Mouse (Mus musculus) embryonic fibroblast, embryonic 13.5 days (primary cell): ENCODE measurements around the gene Sept4. TPM values are rescaled to one million over a fixed set of nuclear protein-coding genes. Genes with fewer than 3 reads are reported as not detected.

Experiments
- H3K27ac ChIP-seq: 2 replicates; pipeline ENCODE4 v1.5.1; 2012; ENCODE audit warnings: low read length, control low read depth, inconsistent platforms; ENCODE audit not compliant: insufficient read depth
- H3K4me1 ChIP-seq: 2 replicates; pipeline ENCODE4 v1.6.1; 2011; ENCODE audit warnings: low read length; ENCODE audit not compliant: control insufficient read depth, insufficient read depth
- H3K4me3 ChIP-seq: 2 replicates; pipeline ENCODE4 v1.5.1; 2011; ENCODE audit warnings: mild to moderate bottlenecking, control low read depth, low read length; ENCODE audit not compliant: insufficient read depth
- CTCF ChIP-seq: IDR thresholded peaks from 2 replicates; pipeline ENCODE4 v1.5.1; 2011; ENCODE audit warnings: mild to moderate bottlenecking, control low read depth, low read length, moderate library complexity, borderline replicate concordance; ENCODE audit not compliant: insufficient read depth
- POLR2A ChIP-seq: IDR thresholded peaks from 2 replicates; pipeline ENCODE4 v1.6.1; 2011; ENCODE audit warnings: low read depth, mild to moderate bottlenecking, control low read depth, low read length, moderate library complexity
- polyA plus RNA-seq: library from polyadenylated mRNA; stranded (reverse); fragments of >200 nt; gene quantifications from 2 replicates; pipeline ENCODE4 v1.2.4, GENCODE M21; 2011; ENCODE audit warnings: low read depth; ENCODE audit not compliant: missing spikeins, insufficient read length

The Sept4 gene
- polyA plus RNA-seq, 1 experiment: 3.6 TPM

DNA sequence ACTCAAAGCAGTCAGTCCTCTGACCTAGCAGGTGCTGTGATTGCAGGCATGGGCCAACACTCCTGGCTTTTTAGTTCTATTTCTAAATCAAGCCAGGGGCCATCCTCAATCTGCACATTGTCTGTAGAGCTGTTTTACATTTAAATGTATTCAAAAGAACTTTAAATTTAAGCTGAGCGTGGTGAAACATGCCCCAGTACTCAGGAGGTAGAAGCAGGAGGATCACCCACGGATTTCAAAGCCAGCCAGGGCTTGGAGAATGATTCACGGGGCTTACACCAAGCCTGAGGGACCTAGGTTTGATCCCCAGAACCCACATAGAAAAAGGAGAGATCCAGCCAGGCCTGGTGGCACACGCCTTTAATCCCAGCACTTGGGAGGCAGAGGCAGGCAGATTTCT, 15.4 kb upstream of the Sept4 start:
- peaks cover 9% of the 10 kb centered on the region; the same call in 1 of the 2 replicates for H3K4me1 ChIP-seq
- no peak for TF ChIP-seq POLR2A
- TF ChIP-seq CTCF: no peak
- no peak overlapping the region for H3K27ac ChIP-seq
- no peak overlapping the region for H3K4me3 ChIP-seq

DNA sequence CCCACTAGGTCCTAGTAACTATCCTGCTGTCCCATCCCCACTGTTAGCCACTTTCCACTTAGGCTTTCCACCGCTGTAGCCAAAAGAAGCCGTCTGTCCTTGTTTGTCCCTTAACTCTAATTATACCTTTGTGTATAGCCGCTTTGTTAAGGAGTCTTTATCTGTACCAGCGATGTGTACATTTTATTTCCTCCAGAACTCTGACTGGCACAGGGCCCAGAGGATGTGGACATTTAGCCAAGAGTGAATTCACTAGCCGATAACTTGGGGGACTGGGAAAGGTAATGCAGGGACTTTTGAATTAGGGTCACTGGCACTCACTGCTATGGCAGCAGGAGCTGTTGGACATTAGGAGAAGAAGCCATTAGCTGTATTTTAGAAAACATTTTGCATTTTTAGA, 14.3 kb upstream of the Sept4 start:
- H3K4me1 ChIP-seq: peaks cover 9% of the 10 kb centered on the region; the same call in 1 of the 2 replicates
- TF ChIP-seq POLR2A (no peak), CTCF (no peak)
- H3K4me3 ChIP-seq: no peak overlapping the region
- no peak overlapping the region for H3K27ac ChIP-seq

DNA sequence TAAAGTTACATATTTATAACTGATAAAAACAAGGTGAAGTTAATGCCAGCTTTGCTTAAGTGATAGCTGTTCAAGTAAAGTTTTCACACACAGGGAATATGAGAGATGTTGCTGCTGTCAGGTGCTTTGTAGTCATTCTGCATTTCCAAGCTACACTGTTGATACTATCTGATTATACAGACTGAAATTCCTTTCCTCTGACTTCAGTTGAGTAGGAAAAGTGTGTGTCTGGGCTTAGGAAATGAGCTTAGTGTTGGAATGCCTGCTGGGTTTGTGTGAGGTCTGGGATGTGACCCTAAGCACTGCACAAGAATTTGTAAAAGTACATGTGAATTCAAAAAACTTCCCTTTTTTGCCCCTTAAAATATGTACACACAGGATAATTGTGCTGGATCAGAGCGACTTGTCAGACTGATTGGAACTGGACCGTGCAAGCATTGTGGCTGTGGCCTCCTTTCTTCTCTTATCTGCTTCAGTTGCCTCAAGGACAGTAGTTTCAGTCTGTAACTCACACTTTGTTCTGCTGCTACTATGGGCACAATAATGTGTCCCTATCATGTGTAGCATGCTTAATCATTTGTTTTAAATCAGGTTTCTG, 13.5 kb upstream of the Sept4 start:
- Histone ChIP-seq H3K4me1 (peaks cover 9% of the 10 kb centered on the region; the same call in 1 of the 2 replicates), H3K4me3 (no peak overlapping the region), H3K27ac (no peak overlapping the region)
- no peak for TF ChIP-seq POLR2A
- TF ChIP-seq CTCF: no peak

GRCm38 (mm10) chr11:87561208-87561607, 7.5 kb upstream of the Sept4 start:
- H3K4me1 ChIP-seq: no peaks in the 10 kb centered on the region
- H3K4me3 ChIP-seq: no peak overlapping the region
- TF ChIP-seq POLR2A (no peak), CTCF (no peak)

GRCm38 (mm10) chr11:87566501-87566900, 2.2 kb upstream of the Sept4 start, which contains the start of gene Gm11492:
Gene Gm11492 (plus strand): TSS chr11:87566653.
- Histone ChIP-seq H3K4me3 (no peak within 1 kb of the TSS), H3K4me1 (no peaks in the 10 kb centered on the region), H3K27ac (no peak within 1 kb of the TSS)
- no peak for TF ChIP-seq CTCF
- TF ChIP-seq POLR2A: no peak

More at GRCm38 (mm10) chr11:87561208-87561607, 7.5 kb upstream of the Sept4 start:
- no peak overlapping the region for H3K27ac ChIP-seq

- H3K4me3 ChIP-seq: no peak overlapping the region
- no peak overlapping the region for H3K27ac ChIP-seq
- TF ChIP-seq POLR2A (no peak), CTCF (no peak)
- H3K4me1 ChIP-seq: no peaks in the 10 kb centered on the region
These were observed 2.0 kb downstream of the Sept4 start for GRCm38 (mm10) chr11:87570743-87571142.

GRCm38 (mm10) chr11:87571361-87571950, 2.8 kb downstream of the Sept4 start:
- TF ChIP-seq CTCF (no peak), POLR2A (no peak)
- H3K4me3 ChIP-seq: no peak overlapping the region
- H3K27ac ChIP-seq: no peak overlapping the region

DNA sequence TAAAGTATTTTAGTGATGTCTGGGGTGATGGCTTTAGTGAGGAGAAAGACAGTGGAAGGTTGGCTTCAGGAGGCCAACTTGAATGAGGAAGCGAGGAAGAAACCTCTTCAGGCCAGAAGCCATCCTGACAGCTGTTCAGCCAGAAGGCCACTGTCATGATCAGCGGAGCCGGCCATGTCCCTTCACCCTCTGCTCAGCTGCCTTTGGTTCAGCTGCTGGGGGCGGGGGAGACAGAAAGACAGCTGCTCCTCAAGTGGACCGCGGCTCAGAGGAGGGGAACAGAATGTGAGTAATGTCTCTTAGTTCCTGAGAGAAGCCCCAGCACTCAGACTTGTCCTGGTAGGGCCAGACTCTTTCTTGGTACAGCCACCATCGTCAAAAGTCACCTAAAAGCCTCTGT, 5.0 kb downstream of the Sept4 start:
- Histone ChIP-seq H3K27ac (no peak overlapping the region), H3K4me1 (peaks cover 3% of the 10 kb centered on the region; the same call in 1 of the 2 replicates), H3K4me3 (no peak overlapping the region)
- no peak for TF ChIP-seq POLR2A
- no peak for TF ChIP-seq CTCF

More at GRCm38 (mm10) chr11:87571361-87571950, 2.8 kb downstream of the Sept4 start:
- H3K4me1 ChIP-seq: no peaks in the 10 kb centered on the region

DNA sequence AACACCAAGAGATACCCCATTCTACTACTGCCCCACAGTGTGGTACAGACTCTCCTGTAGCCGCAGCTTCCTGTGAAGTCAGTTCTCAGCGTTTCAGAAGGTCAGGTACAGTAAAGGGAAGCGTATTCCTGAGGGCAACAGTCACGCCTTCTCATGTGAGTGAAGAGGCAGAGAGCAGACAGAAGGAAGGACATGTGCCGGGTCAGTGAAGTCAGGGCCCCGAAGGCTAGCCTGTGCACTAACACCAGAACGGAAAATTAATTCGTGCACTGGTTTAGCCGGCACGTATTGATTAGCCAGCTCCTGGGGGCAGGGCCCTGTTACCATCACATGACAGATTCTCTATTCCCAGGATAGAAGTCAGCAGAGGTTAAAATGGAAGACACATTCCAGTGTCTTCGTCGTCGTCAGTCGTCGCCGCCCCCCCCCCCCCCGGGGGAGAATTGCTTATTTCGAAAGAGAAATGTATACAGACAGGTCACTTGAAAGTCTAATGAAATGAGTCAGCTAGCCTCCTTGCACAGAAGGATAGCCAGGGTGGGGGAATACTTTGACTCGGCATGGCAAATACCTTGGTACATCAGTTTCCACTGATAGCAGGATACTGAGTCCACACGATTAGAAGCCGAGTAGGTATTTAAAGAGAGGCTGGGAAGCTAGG, 5.9 kb downstream of the Sept4 start:
- TF ChIP-seq POLR2A: no peak
- TF ChIP-seq CTCF: no peak
- Histone ChIP-seq H3K27ac (no peak overlapping the region), H3K4me3 (no peak overlapping the region), H3K4me1 (peaks cover 3% of the 10 kb centered on the region; the same call in 1 of the 2 replicates)

- TF ChIP-seq POLR2A: no peak
- no peak for TF ChIP-seq CTCF
- Histone ChIP-seq H3K4me1 (peaks cover 9% of the 10 kb centered on the region; the same call in 1 of the 2 replicates), H3K27ac (no peak overlapping the region), H3K4me3 (no peak overlapping the region)
These were observed 9.0 kb downstream of the Sept4 start for GRCm38 (mm10) chr11:87577601-87578248.
